Mouse (Mus musculus) C2C12 (cell line): Measurements from ENCODE around the gene Cebpa.

Experiments used
- CTCF ChIP-seq: IDR thresholded peaks from one replicate; pipeline ENCODE4 v1.5.1; 2011; ENCODE audit not compliant: control insufficient read depth, insufficient read depth, insufficient read length
- MAX ChIP-seq: IDR thresholded peaks from one replicate; pipeline ENCODE4 v1.6.1; 2011; ENCODE audit warnings: mild to moderate bottlenecking, control low read depth
- MYOD1 ChIP-seq: IDR thresholded peaks from one replicate; pipeline ENCODE4 v1.6.1; 2011; ENCODE audit warnings: low read depth; ENCODE audit not compliant: control insufficient read depth, insufficient read length
- USF1 ChIP-seq: IDR thresholded peaks from one replicate; pipeline ENCODE4 v1.6.1; 2011; ENCODE audit warnings: low read depth, mild to moderate bottlenecking, control low read depth, moderate library complexity

- no peak for TF ChIP-seq CTCF
- no peak for TF ChIP-seq MAX
- no peak for TF ChIP-seq MYOD1
- no peak for TF ChIP-seq USF1
Observed at GRCm38 (mm10) chr7:35107630-35108029, 11.5 kb upstream of the Cebpa start.
